Mouse (Mus musculus) gastrocnemius, postnatal 36 days (tissue): Measurements from ENCODE around the gene Bdkrb2. TPM values are rescaled to one million over a fixed set of nuclear protein-coding genes. Genes with fewer than 3 reads are reported as not detected.

Experiments used
- DNase-seq, 2 experiments: peaks; one replicate each; pipeline ENCODE4 v3.0.0; 2022
- intact Hi-C: fragments of 180-260 bp; cut with DNase I; formaldehyde crosslinking; loops from one replicate; pipeline ENCODE4 v1.15.1; 2025
- total RNA-seq, 2 experiments: library from RNA; stranded (reverse); gene quantifications; 2 replicates each; pipeline ENCODE4 v1.2.3; 2021

Gene Bdkrb2
- total RNA-seq, 2 experiments from 2014 or later = 0.52 to 0.66 TPM

DNA sequence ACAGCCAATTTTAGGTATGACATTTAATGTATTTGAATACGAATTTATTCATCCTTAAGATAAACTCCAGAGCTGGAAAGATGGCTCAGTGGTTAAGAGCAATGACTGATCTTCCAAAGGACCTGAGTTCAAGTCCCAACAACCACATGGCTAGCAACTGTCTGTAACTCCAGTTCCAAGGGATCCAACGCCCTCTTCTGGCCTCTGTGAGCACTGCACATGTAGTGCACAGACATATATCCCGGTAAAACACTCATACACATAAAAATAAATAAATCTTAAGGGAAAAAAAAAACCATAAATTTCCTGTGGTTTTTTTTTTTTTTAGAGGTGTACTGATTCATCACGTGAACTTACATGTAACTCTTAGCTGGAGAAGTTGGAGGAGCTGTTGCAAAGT is 74.5 kb downstream of the Bdkrb2 start:
- DNase-seq = no peak
- intact Hi-C loops = no loop called here

DNA sequence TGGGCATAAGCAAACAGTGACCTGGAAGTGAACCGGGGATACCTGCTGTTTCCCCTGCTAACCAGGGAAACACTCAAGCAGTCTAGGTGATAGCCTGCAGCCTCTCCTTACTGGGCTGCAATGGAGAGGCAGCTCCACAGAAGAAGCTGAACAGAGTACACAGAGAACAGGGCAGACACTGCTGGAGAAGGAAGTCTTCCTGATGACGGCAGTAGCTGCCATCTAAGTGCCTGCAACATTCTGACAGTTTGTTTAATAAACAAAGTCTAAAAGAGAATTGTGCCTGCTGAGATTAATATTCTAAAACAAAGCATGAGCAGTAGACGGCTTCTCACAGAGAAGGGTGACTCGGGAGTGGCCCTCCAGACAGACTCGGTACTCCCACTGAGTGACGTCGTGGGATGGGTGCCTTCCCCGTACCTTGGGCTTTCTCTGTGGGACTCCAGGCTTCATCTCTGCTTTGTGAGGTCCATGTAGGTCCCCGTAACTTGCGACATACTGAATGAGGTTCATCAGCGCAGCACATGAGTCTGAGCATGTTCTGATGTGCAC is 79.8 kb downstream of the Bdkrb2 start:
- intact Hi-C loops = loop anchor here (10.0 kb wide), 1 partner anchor 162 kb away; no protein-coding TSS in a partner anchor
- DNase-seq = no peak

Other genes with a start within 250 kb of the Bdkrb2 start
- gene Tunar, start 229.4 kb upstream of the Bdkrb2 start, total RNA-seq = not detected
- under 1 TPM; 0.23 to 0.42 TPM for gene D430019H16Rik, start 109.4 kb upstream of the Bdkrb2 start, total RNA-seq
- gene Bdkrb1, start 39.9 kb downstream of the Bdkrb2 start, total RNA-seq = under 1 TPM in 1 of 2 experiments, not detected in 1; 0.20 TPM
- 1 to 10 TPM; 5.1 to 5.6 TPM for gene Gskip, start 121.6 kb downstream of the Bdkrb2 start, total RNA-seq
- gene Atg2b, start 122.0 kb downstream of the Bdkrb2 start, total RNA-seq = 10 to 100 TPM; 15.0 to 16.7 TPM
- not detected for gene Ak7, start 142.8 kb downstream of the Bdkrb2 start, total RNA-seq
- 10 to 100 TPM; 61.5 to 69.4 TPM for gene Papola, start 221.5 kb downstream of the Bdkrb2 start, total RNA-seq